Mouse (Mus musculus): Measurements from ENCODE around the gene Tcte1.

DNA sequence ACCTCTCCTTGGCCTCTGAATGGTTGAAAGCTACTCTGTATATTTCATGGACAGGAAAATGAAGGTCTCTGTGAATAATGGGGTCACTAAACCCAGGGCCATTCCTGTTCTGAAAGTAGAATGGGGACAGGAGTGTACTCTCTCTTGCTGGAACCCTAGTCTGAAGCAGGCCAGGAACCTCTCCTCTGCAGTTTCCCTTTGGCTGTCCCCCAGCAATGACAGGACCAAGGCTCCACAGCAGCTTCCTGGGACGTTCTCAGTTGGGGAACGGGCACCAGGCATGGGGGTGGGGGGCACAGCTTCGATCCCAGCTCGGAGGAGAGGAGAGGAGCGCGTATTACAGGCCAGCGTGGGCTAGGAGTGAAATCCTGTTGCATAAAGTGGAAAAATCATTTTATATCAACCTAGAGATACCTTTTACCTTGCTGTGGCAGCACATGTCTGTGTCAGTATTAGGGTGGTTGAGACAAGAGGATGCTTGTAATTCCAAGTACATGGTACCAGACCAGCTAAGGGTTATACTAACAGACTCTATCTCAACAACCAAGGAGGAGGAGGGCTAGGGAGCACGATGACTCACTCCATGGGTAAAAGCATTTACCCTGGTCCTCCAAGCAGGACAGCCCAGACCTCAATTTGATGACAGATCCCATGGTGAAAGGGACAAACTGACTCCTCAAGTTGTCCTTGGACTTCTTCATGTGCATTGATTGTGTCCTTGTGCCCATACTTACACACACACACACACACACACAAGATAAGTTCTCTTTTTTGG lies 52.1 kb downstream of the Tcte1 start:
- TF ChIP-seq CTCF (IDR thresholded peaks at IDR 0.05; ENCODE audit: extremely low read depth, insufficient read depth, low read length) (no peak), POLR2A (IDR thresholded peaks at IDR 0.05; ENCODE audit: extremely low read depth, insufficient read depth, low read length) (no peak)

Measured in cortical plate, adult 2 months (tissue).